Mouse (Mus musculus) heart, adult 2 months (tissue): ENCODE measurements around the gene Adgrb3. TPM values are rescaled to one million over a fixed set of nuclear protein-coding genes. Genes with fewer than 3 reads are reported as not detected.

Experiments
- DNase-seq, 2 experiments: peaks; one replicate each; pipeline ENCODE4 v3.0.0; 2021
- H3K27ac ChIP-seq: fragments of 200-600 bp; 2 replicates; pipeline ENCODE4 v1.8.1; 2022
- H3K27me3 ChIP-seq: fragments of 200-500 bp; 2 replicates; pipeline ENCODE4 v1.6.1; 2012; ENCODE audit warnings: mild to moderate bottlenecking, low read length, inconsistent platforms, mixed read lengths; ENCODE audit not compliant: control insufficient read depth, insufficient read depth
- H3K36me3 ChIP-seq: fragments of 200-500 bp; 2 replicates; pipeline ENCODE4 v1.6.1; 2012; ENCODE audit warnings: low read length, inconsistent platforms; ENCODE audit not compliant: control insufficient read depth, insufficient read depth
- H3K4me1 ChIP-seq: fragments of 200-500 bp; 2 replicates; pipeline ENCODE4 v1.6.1; 2011; ENCODE audit warnings: low read length; ENCODE audit not compliant: control insufficient read depth, insufficient read depth
- H3K4me3 ChIP-seq: fragments of 200-600 bp; 2 replicates; pipeline ENCODE4 v1.8.1; 2022
- H3K79me2 ChIP-seq: fragments of 200-500 bp; replicated peaks from 2 replicates; pipeline ENCODE4 v1.6.1; 2012; ENCODE audit warnings: mild to moderate bottlenecking, inconsistent platforms, low read length, moderate library complexity, mixed read lengths; ENCODE audit not compliant: control insufficient read depth, insufficient read depth
- H3K9ac ChIP-seq: fragments of 200-500 bp; 2 replicates; pipeline ENCODE4 v1.6.1; 2012; ENCODE audit warnings: low read depth, mild to moderate bottlenecking, control low read depth, inconsistent platforms, low read length, mixed read lengths
- CTCF ChIP-seq: fragments of 200-600 bp; IDR thresholded peaks from 2 replicates; pipeline ENCODE4 v1.8.1; 2022; ENCODE audit warnings: antibody characterized with exemption, mild to moderate bottlenecking, moderate library complexity
- EP300 ChIP-seq: fragments of 200-500 bp; IDR thresholded peaks from 2 replicates; pipeline ENCODE4 v1.6.1; 2011; ENCODE audit warnings: low read depth, low read length, control low read depth; ENCODE audit not compliant: insufficient read depth
- POLR2A ChIP-seq: fragments of 200-500 bp; IDR thresholded peaks from 2 replicates; pipeline ENCODE4 v1.6.1; 2011; ENCODE audit warnings: mild to moderate bottlenecking, low read depth, low read length, control low read depth; ENCODE audit not compliant: insufficient read depth
- WGBS: fragments of 180-500 bp; shearing (Covaris S2); methylation state at CpG from one replicate; pipeline ENCODE4 v1.1.7; 2018; 5-methylcytosine and 5-hydroxymethylcytosine counted together
- intact Hi-C: fragments of 180-260 bp; cut with DNase I; formaldehyde crosslinking; loops from one replicate; pipeline ENCODE4 v1.15.1; 2025
- polyA plus RNA-seq: library from polyadenylated mRNA; depleted of rRNA; stranded (reverse); fragments of >200 nt; gene quantifications from 2 replicates; pipeline ENCODE4 v1.2.3, GENCODE M21; 2012
- total RNA-seq, 2 experiments: library from RNA; stranded (reverse); gene quantifications; 2 replicates each; pipeline ENCODE4 v1.2.3; 2021

Gene Adgrb3
- total and polyA plus RNA-seq, 3 experiments = not detected

DNA sequence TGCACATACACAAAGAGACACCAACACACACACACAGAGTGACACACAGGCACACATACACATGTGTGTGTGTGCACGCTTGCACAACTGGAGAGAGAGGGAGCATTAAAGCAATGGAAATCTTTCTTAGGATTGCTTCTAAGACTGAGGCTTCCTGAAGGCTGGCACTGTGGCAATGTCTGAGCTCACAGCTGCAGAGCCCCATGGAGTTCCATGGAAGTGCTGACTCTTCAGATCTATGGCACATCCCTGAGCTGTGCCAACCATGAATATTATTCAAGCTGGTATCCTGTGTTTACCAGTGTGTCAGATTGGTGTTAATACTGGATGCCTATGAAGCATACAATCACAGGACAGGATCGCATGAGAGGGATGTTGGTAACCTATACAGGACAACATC, 643.6 kb downstream of the Adgrb3 start:
- 90% methylated on average over 2 of the region's 2 CpGs for WGBS
- no peaks in the 10 kb centered on the region for H3K36me3 ChIP-seq
- TF ChIP-seq POLR2A (no peak), EP300 (no peak), CTCF (no peak)
- intact Hi-C loops = no loop called here
- H3K9ac ChIP-seq = no peak overlapping the region
- no peak overlapping the region for H3K27ac ChIP-seq
- DNase-seq = no peak
- no peaks in the 10 kb centered on the region for H3K4me1 ChIP-seq
- H3K4me3 ChIP-seq = no peak overlapping the region
- no peaks in the 10 kb centered on the region for H3K27me3 ChIP-seq
- H3K79me2 ChIP-seq = no peaks in the 10 kb centered on the region

DNA sequence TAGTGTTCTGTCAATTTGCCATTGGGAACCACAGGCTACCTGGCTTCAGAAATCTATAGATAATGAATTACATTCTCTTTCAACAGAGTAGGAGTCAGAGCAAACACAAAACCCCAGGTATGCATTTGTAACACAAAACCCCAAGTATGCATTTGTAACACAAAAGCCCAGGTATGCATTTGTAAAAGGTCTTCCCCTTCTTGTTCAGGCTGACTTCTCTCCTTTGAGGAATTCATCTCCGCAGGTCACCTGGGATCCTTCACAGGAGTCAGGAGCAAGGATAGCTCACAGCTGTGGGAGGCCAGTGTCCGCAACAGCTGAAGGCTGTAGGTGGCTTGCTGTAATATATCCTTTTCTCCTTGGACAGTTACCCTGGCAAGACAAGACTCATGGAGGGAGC, 647.6 kb downstream of the Adgrb3 start:
- H3K79me2 ChIP-seq = no peaks in the 10 kb centered on the region
- H3K9ac ChIP-seq = no peak overlapping the region
- no peak for DNase-seq
- H3K27me3 ChIP-seq = no peaks in the 10 kb centered on the region
- no peaks in the 10 kb centered on the region for H3K4me1 ChIP-seq
- intact Hi-C loops = no loop called here
- H3K27ac ChIP-seq = no peak overlapping the region
- no peak for TF ChIP-seq CTCF
- H3K36me3 ChIP-seq = no peaks in the 10 kb centered on the region
- 46% methylated on average over 2 of the region's 2 CpGs for WGBS
- H3K4me3 ChIP-seq = no peak overlapping the region

DNA sequence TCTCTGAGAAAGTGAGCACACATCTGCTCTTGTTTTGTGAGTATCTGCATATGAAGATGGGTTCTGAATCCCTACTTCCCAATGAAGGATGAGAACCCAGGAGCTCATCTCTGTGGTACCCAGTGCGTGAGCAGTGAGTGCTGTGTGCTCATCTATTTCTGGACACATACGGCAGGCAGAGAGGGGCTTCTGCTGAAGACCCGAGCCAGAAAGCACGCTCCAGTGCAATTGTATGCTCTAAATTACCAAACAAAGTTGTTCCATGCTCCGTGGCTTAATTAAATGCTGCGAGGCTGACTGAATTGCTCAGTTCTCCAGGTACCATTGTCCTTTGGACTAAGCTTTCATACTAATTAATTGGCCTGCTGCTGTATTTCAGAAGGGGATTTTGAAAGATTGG, 648.9 kb downstream of the Adgrb3 start:
- H3K4me3 ChIP-seq = no peak overlapping the region
- WGBS = 64% methylated on average over 6 of the region's 6 CpGs
- TF ChIP-seq CTCF (no peak), EP300 (no peak), POLR2A (no peak)
- no peak overlapping the region for H3K27ac ChIP-seq
- no peak overlapping the region for H3K9ac ChIP-seq
- no peak for DNase-seq
- H3K27me3 ChIP-seq = no peaks in the 10 kb centered on the region
- no peaks in the 10 kb centered on the region for H3K79me2 ChIP-seq
- no peaks in the 10 kb centered on the region for H3K4me1 ChIP-seq
- no peaks in the 10 kb centered on the region for H3K36me3 ChIP-seq
- intact Hi-C loops = no loop called here

DNA sequence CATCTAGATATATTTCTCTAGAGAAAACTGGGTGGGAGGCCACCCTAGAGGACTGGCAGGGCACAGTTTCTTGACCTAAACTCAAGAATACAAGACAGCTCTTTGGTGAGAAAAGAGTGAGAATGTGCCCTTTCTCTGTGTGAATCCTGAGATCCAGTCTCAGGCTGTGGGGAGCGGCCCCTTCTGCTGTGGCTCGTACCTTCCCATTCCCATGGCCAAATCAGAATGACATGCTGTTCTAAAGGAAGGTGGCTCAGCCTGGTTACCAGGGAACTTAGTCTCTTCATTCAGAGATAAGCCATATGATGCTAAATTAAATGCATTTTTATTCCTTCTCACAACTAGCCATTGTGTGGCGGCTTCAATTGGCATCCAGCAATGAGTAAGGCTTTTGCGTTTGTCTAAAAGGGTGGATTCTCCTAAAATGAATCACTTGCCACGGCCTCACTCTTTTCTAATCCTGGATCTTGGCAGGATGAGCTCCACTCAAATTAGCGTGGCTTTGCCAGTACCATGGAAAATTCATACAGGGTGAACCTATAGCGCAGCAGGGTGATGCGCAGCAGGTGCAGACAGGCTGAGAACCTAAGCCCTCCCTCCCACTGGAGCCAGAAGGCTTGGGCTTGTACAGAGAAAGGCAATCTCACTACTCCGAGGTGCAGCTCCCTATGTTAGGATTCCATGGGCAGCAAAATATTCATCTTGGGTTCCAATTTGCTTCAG, 649.5 kb downstream of the Adgrb3 start:
- Histone ChIP-seq H3K4me1 (no peaks in the 10 kb centered on the region), H3K79me2 (no peaks in the 10 kb centered on the region), H3K27me3 (no peaks in the 10 kb centered on the region), H3K9ac (no peak overlapping the region), H3K27ac (no peak overlapping the region), H3K4me3 (no peak overlapping the region), H3K36me3 (no peaks in the 10 kb centered on the region)
- intact Hi-C loops = no loop called here
- no peak for TF ChIP-seq CTCF
- no peak for TF ChIP-seq POLR2A
- TF ChIP-seq EP300 = no peak
- no peak for DNase-seq
- 62% methylated on average over 9 of the region's 9 CpGs for WGBS

DNA sequence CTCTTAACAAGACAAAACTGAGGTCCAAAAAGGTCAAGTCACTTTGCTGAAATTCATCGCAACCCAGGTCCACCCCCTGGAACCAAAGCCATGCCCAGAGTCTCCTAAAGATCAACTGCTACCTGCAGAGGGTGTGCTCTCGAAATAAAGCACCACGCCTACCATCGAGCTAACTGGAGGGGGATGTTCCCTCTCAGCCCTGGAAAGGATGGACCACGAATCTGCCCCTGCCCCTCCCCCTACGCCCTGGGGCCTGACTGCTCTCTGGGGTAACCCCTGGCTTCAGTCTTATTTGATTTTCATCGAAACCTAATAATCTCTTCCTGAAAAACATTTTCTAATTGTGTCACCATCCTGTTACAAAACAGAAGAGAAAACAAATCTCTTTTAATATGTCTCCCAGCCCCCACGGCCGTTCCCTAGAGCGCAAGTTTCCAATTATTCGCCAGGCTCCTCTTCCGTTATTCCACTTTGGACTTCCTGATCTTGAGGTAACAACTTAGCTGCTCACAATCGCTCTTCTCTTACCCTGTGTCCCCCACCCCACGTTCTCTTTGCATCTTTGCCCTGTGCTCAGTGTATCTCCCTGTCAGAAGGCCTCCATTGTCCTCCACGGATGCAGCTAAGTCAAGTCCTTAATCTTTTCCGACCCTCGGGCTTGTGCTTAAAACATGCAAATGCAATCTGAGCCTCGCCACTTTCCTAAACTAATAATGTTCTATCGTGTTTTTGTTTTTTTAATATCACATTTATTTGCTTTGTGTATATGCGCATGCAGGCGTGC, 651.0 kb downstream of the Adgrb3 start:
- no peak for DNase-seq
- Histone ChIP-seq H3K4me1 (no peaks in the 10 kb centered on the region), H3K27ac (no peak overlapping the region), H3K27me3 (no peaks in the 10 kb centered on the region), H3K79me2 (no peaks in the 10 kb centered on the region), H3K9ac (no peak overlapping the region), H3K4me3 (no peak overlapping the region), H3K36me3 (no peaks in the 10 kb centered on the region)
- WGBS = 39% methylated on average over 21 of the region's 21 CpGs
- intact Hi-C loops = no loop called here
- TF ChIP-seq EP300 (no peak), POLR2A (no peak), CTCF (no peak)

DNA sequence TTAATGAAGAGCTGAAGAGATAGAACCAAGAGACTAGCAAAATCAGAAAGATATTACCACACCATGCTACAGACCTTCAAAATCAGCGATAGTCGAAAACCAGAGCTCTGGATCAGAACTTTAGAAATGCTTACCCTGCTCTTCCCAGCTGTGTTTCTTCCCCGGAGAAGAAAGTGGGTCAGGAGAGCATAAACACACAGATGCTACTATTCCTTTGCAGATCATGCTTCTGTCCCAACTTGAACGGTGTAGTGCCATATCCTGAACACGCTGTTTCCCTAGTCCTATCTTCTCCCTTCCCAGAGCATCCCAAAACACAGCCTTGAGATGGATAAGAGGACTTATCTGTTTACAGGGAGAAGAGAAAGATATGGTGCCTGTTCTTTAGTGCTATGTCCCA, 662.4 kb downstream of the Adgrb3 start:
- TF ChIP-seq EP300 (no peak), CTCF (no peak), POLR2A (no peak)
- intact Hi-C loops = no loop called here
- no peak for DNase-seq
- Histone ChIP-seq H3K4me1 (no peaks in the 10 kb centered on the region), H3K9ac (no peak overlapping the region), H3K4me3 (no peak overlapping the region), H3K27ac (no peak overlapping the region), H3K27me3 (no peaks in the 10 kb centered on the region), H3K79me2 (no peaks in the 10 kb centered on the region), H3K36me3 (no peaks in the 10 kb centered on the region)
- 75% methylated on average over 5 of the region's 5 CpGs for WGBS
